Mouse (Mus musculus): ENCODE results near the gene Ntf3.

GRCm38 (mm10) chr6:126160067-126160411, 6.7 kb downstream of the Ntf3 start:
- TF ChIP-seq CTCF (IDR thresholded peaks at IDR 0.05; ENCODE audit: insufficient read depth, low read depth, low read length) (no peak), POLR2A (IDR thresholded peaks at IDR 0.05; ENCODE audit: insufficient read depth, low read depth, low read length) (no peak)

Measured in olfactory bulb, adult 2 months (tissue).